8 mouse cellular contexts compared by ENCODE assay signal in the genomic region with DNA sequence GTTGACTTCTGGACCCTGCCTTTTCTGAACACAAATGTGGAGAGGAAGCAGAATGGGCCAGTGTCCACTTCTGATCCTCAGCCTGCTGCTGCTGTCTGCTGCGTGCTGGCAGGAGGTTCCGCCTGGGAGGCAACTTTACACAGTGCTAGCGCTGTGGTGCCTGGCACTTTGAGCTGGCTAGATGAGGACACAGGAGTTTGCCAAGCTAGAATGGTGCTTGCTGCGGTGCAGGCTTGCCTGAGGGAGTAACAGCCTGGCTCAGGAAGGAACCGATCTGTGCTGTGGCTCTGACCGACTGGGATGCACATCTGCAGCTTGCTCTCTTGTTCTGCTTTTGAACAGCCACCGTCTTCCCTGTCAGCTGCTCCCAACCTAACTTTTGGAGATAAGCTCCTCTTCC. TPM values are rescaled to one million over a fixed set of nuclear protein-coding genes. Genes with fewer than 3 reads are reported as not detected.
DNase-seq lines count a peak whose midpoint lies in the region; ATAC-seq and TF ChIP-seq lines count a peak whose summit lies in the region.

No protein-coding gene starts in this region.

- no peaks in the 10 kb centered on the region for H3K9me3 ChIP-seq in hindbrain, postnatal 0 days (ENCODE audit: low read length)
- no peaks in the 10 kb centered on the region for H3K9me3 ChIP-seq in hindbrain, embryonic 11.5 days (ENCODE audit: control insufficient read depth, low read length)

- 30% methylated on average over 7 of the region's 7 CpGs for WGBS in hindbrain, postnatal 0 days
- 73% methylated on average over 7 of the region's 7 CpGs for WGBS in hindbrain, embryonic 11.5 days

- H3K36me3 ChIP-seq in hindbrain, postnatal 0 days (ENCODE audit: insufficient read depth, low read length) = no peaks in the 10 kb centered on the region
- no peaks in the 10 kb centered on the region for H3K36me3 ChIP-seq in hindbrain, embryonic 11.5 days (ENCODE audit: control insufficient read depth, insufficient read depth, low read length)

- ATAC-seq in hindbrain, postnatal 0 days = peak; percentile 78
- ATAC-seq in hindbrain, embryonic 11.5 days (ENCODE audit: low FRiP score) = no peak
- ATAC-seq in monocyte, adult 5-6 weeks (replicated peaks; ENCODE audit: insufficient number of reproducible peaks, low FRiP score, low TSS enrichment, poor library complexity, severe bottlenecking) = no peak
- no peak for ATAC-seq in erythroblast, adult 5-6 weeks (replicated peaks; ENCODE audit: low FRiP score, poor library complexity, severe bottlenecking)

- H3K4me2 ChIP-seq in hindbrain, postnatal 0 days (ENCODE audit: low read depth, low read length) = no peak overlapping the region
- no peak overlapping the region for H3K4me2 ChIP-seq in hindbrain, embryonic 11.5 days (replicated peaks; ENCODE audit: low read depth, low read length)

- H3K27ac ChIP-seq in hindbrain, postnatal 0 days = no peak overlapping the region
- H3K27ac ChIP-seq in hindbrain, embryonic 11.5 days (ENCODE audit: low read depth, low read length) = no peak overlapping the region

- no peak overlapping the region for H3K9ac ChIP-seq in hindbrain, postnatal 0 days (replicated peaks; ENCODE audit: low read length)
- no peak overlapping the region for H3K9ac ChIP-seq in hindbrain, embryonic 11.5 days (ENCODE audit: low read depth, low read length)

- H3K4me3 ChIP-seq in hindbrain, postnatal 0 days (ENCODE audit: low read length) = no peak overlapping the region
- no peak overlapping the region for H3K4me3 ChIP-seq in hindbrain, embryonic 11.5 days (ENCODE audit: low read depth, low read length)

- H3K4me1 ChIP-seq in hindbrain, postnatal 0 days (ENCODE audit: insufficient read depth, low read length) = no peaks in the 10 kb centered on the region
- H3K4me1 ChIP-seq in hindbrain, embryonic 11.5 days (replicated peaks; ENCODE audit: control insufficient read depth, insufficient read depth, low read length) = no peaks in the 10 kb centered on the region

- no peaks in the 10 kb centered on the region for H3K27me3 ChIP-seq in hindbrain, postnatal 0 days (ENCODE audit: insufficient read depth, low read length)
- H3K27me3 ChIP-seq in hindbrain, embryonic 11.5 days (ENCODE audit: control insufficient read depth, insufficient read depth, low read length) = no peaks in the 10 kb centered on the region

- TF ChIP-seq CTCF in hindbrain, postnatal 0 days (IDR thresholded peaks at IDR 0.05; ENCODE audit: low read depth) = no peak

- peak; percentile 59 for DNase-seq in hindbrain, postnatal 0 days (ENCODE audit: low spot score)
- no peak for DNase-seq in hindbrain, embryonic 11.5 days (ENCODE audit: low spot score)
- peak; percentile 19 for DNase-seq in NIH3T3 (ENCODE audit: low read depth)
- peak; percentile 16 for DNase-seq in cerebellum, adult 11-12 months
- DNase-seq in kidney, postnatal 10 days = peak; percentile 45
- DNase-seq in spleen, postnatal 14 days (ENCODE audit: low spot score in 2 of 2) = no peak

RNA-seq across cellular contexts. Expression of a gene that starts 5.4 kb away (rescaled TPM):
- 0.26 TPM in 1 of 2 replicates, not detected in the other for total RNA-seq in hindbrain, postnatal 0 days (2014; rRNA removed)
- 0.04 TPM in 1 of 2 replicates, not detected in the other for polyA plus RNA-seq in hindbrain, postnatal 0 days (2015; fragmentation: Nextera tagmentation; extraction: Ambion mirVana)
- 0.06 and 0.25 TPM in 2 replicates for polyA plus RNA-seq in hindbrain, embryonic 11.5 days (2014; fragmentation: Nextera tagmentation; extraction: Ambion mirVana)
- not detected in 3 replicates for total RNA-seq in monocyte, adult 5-6 weeks (2017)
- not detected in 2 replicates for total RNA-seq in erythroblast, adult 5-6 weeks (2015; ENCODE audit: low replicate concordance)
- not detected in 2 replicates for total RNA-seq in erythroblast, adult 5-6 weeks (2017; ENCODE audit: low replicate concordance)

Comparison
In these comparisons a context has a peak if more than half of its experiments do, and no peak if none do; other contexts are left out.
1. DNase-seq: peak in hindbrain, postnatal 0 days (single experiment), NIH3T3 (single experiment), cerebellum, adult 11-12 months (single experiment) and kidney, postnatal 10 days (single experiment); none in hindbrain, embryonic 11.5 days (single experiment) and spleen, postnatal 14 days (0 of 2).